Mouse (Mus musculus): Measurements from ENCODE around the gene Ino80d. TPM values are rescaled to one million over a fixed set of nuclear protein-coding genes. Genes with fewer than 3 reads are reported as not detected.

Gene Ino80d
- polyA plus RNA-seq, 1 experiment from 2014 or later = 2.8 TPM

DNA sequence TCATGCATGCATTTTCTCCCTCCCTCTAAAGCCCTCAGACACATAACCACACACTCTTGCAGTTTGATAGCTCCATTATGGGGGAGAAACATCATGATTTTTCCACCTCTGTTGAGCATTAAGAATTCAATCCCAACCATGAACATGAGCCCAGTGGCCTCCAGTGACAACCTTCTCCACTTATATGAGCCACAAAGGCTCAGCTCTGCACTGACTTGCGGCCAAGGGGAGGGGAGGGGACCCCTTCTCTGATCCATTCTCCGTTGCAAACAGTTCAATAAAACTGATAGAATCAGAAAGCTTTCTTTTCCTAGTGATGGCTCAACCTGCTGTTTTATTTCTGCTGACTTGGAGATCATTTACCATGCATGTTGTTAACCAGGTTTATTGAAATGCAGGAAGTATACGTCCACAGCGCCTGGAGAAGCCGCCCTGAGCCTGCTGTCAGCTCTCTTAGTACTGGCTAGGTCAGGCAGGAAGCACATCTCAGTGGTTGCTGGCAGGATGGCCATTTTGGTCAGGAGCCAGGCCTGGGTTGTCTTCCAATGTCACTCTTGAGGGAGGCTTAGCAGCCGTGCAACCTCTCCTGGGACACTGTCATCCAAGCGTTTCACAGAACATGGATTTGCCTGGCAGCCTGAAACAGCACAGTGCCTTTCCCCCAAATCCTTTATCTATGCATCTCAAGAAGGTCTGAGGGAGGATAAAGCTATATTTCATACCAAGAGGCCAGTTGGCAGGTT is 163.2 kb downstream of the Ino80d start:
- TF ChIP-seq CTCF (IDR thresholded peaks at IDR 0.05; ENCODE audit: low read depth) (no peak), EP300 (IDR thresholded peaks at IDR 0.05; ENCODE audit: low read depth) (no peak)
- no peak overlapping the region for H3K27ac ChIP-seq (ENCODE audit: low read depth)
- no peak overlapping the region for H3K4me2 ChIP-seq (ENCODE audit: low read depth, low read length)
- H3K9ac ChIP-seq (replicated peaks) = no peak overlapping the region
- 67% methylated on average over 7 of the region's 7 CpGs for WGBS (ENCODE audit: insufficient replicate concordance)
- H3K4me1 ChIP-seq (ENCODE audit: insufficient read depth) = no peaks in the 10 kb centered on the region; the same call in 1 of the 2 replicates
- no peaks in the 10 kb centered on the region for H3K9me3 ChIP-seq (ENCODE audit: low read length)
- ATAC-seq = no peak
- H3K36me3 ChIP-seq (replicated peaks; ENCODE audit: insufficient read depth, low read length) = no peaks in the 10 kb centered on the region
- H3K27me3 ChIP-seq (ENCODE audit: insufficient read depth, low read length) = no peaks in the 10 kb centered on the region
- no peak overlapping the region for H3K4me3 ChIP-seq (ENCODE audit: low read depth, low read length)
- no peak for DNase-seq

DNA sequence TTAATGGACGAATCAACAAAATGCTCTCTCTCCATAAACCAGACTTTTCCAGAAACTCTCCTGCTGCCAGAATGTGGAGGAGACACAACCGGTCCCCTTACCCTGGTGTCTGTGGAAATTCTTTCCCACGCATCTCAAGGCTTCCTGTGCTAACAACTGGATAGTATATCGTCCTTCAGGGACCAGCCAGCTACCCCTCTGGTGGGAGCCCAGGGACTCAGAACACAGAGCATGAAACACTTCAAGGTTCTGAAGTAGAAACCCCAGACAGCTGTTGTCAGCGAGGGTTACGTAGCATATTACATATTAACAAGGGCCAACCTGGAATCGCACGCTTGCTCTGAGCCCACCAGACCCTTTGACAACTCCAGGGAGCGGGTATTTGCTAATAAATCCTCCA is 163.9 kb downstream of the Ino80d start:
- DNase-seq (no peak), ATAC-seq (no peak)
- Histone ChIP-seq H3K36me3 (replicated peaks; ENCODE audit: insufficient read depth, low read length) (no peaks in the 10 kb centered on the region), H3K27ac (ENCODE audit: low read depth) (no peak overlapping the region), H3K27me3 (ENCODE audit: insufficient read depth, low read length) (no peaks in the 10 kb centered on the region), H3K4me3 (ENCODE audit: low read depth, low read length) (no peak overlapping the region), H3K4me2 (ENCODE audit: low read depth, low read length) (no peak overlapping the region), H3K4me1 (ENCODE audit: insufficient read depth) (no peaks in the 10 kb centered on the region; the same call in 1 of the 2 replicates), H3K9ac (replicated peaks) (no peak overlapping the region), H3K9me3 (ENCODE audit: low read length) (no peaks in the 10 kb centered on the region)
- 76% methylated on average over 9 of the region's 9 CpGs for WGBS (ENCODE audit: insufficient replicate concordance)
- no peak for TF ChIP-seq EP300 (IDR thresholded peaks at IDR 0.05; ENCODE audit: low read depth)
- TF ChIP-seq CTCF (IDR thresholded peaks at IDR 0.05; ENCODE audit: low read depth) = no peak

DNA sequence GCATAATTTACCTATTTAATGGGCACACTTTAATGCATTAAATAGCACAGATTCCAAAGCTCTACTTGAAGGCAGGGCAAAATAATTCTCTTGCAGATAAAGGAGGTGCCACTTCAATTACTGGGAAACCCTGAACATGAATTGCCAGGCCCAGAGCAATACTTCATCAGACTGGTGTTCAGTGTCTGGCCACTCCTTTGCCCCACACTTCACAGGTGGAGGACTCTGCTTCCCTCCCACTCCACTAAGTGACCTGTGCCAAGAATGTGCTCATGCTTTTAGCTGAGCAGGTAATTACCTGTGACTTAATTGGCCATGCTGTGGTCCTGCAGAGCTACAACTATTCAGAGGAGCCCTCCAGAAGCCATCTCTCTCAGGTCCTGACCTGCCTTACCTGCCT is 166.7 kb downstream of the Ino80d start:
- H3K4me2 ChIP-seq (ENCODE audit: low read depth, low read length) = no peak overlapping the region
- ATAC-seq = no peak
- no peak overlapping the region for H3K4me3 ChIP-seq (ENCODE audit: low read depth, low read length)
- TF ChIP-seq EP300 (IDR thresholded peaks at IDR 0.05; ENCODE audit: low read depth) = no peak
- no peaks in the 10 kb centered on the region for H3K27me3 ChIP-seq (ENCODE audit: insufficient read depth, low read length)
- H3K9me3 ChIP-seq (ENCODE audit: low read length) = no peaks in the 10 kb centered on the region
- H3K27ac ChIP-seq (ENCODE audit: low read depth) = no peak overlapping the region
- DNase-seq = no peak
- no peak overlapping the region for H3K9ac ChIP-seq (replicated peaks)
- H3K4me1 ChIP-seq (ENCODE audit: insufficient read depth) = no peaks in the 10 kb centered on the region; the same call in 1 of the 2 replicates
- H3K36me3 ChIP-seq (replicated peaks; ENCODE audit: insufficient read depth, low read length) = no peaks in the 10 kb centered on the region

DNA sequence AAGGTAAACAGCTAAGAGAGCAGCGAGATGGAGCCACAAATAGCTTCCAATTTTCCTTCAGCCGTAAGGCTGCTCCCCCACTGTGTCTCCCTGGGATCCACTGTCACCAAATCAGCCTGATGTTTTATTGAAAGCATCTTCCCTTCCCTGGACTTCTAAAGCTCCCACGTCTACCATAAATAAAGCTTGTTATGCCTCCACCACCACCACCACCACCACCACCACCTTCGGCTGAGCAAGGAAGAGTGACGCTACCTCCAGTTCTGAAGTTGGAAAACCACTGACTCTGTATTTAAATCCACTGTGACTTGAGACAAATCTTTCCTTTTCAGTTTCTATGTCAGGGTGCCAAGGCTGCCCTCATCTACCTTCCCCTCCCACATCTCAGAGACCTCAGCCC is 167.5 kb downstream of the Ino80d start:
- TF ChIP-seq EP300 (IDR thresholded peaks at IDR 0.05; ENCODE audit: low read depth) (no peak), CTCF (IDR thresholded peaks at IDR 0.05; ENCODE audit: low read depth) (no peak)
- Histone ChIP-seq H3K4me2 (ENCODE audit: low read depth, low read length) (no peak overlapping the region), H3K9ac (replicated peaks) (no peak overlapping the region), H3K27me3 (ENCODE audit: insufficient read depth, low read length) (no peaks in the 10 kb centered on the region), H3K4me3 (ENCODE audit: low read depth, low read length) (no peak overlapping the region), H3K4me1 (ENCODE audit: insufficient read depth) (no peaks in the 10 kb centered on the region; the same call in 1 of the 2 replicates), H3K9me3 (ENCODE audit: low read length) (no peaks in the 10 kb centered on the region), H3K27ac (ENCODE audit: low read depth) (no peak overlapping the region), H3K36me3 (replicated peaks; ENCODE audit: insufficient read depth, low read length) (no peaks in the 10 kb centered on the region)
- WGBS (ENCODE audit: insufficient replicate concordance) = 73% methylated on average over 5 of the region's 5 CpGs
- ATAC-seq = no peak
- no peak for DNase-seq

DNA sequence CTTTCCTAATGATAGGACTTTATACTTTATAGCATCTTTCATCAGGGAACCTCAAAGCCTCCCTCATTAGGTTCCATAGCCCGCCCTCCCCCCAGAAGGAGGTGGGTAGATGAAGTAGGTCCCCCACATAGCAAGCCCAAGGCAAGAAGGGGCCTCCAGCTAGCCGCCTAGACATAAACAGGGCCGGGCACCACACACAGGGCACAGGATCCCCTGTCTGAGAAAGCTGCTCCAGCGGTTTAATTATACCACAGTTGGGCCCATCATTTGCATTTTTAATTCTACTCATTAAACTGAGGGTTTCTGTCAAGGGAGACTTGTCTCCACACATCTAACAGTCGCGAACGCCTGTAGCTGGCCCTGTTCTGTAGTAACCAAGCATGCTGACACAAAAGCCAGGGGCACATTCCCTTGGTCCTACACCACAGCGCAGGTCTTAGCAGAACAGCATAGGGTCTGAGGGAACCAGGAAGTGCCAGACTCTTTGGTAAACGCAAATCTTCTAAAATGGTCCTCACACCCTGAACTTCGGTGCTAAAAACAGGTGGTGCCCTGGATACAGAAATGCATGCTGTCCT is 179.6 kb downstream of the Ino80d start:
- Histone ChIP-seq H3K4me3 (ENCODE audit: low read depth, low read length) (no peak overlapping the region), H3K4me1 (ENCODE audit: insufficient read depth) (no peaks in the 10 kb centered on the region), H3K9me3 (ENCODE audit: low read length) (no peaks in the 10 kb centered on the region), H3K27ac (ENCODE audit: low read depth) (no peak overlapping the region), H3K9ac (replicated peaks) (no peak overlapping the region), H3K27me3 (ENCODE audit: insufficient read depth, low read length) (no peaks in the 10 kb centered on the region), H3K4me2 (ENCODE audit: low read depth, low read length) (no peak overlapping the region), H3K36me3 (replicated peaks; ENCODE audit: insufficient read depth, low read length) (no peaks in the 10 kb centered on the region)
- DNase-seq (no peak), ATAC-seq (no peak)
- TF ChIP-seq EP300 (IDR thresholded peaks at IDR 0.05; ENCODE audit: low read depth) (no peak), CTCF (IDR thresholded peaks at IDR 0.05; ENCODE audit: low read depth) (no peak)
- 79% methylated on average over 10 of the region's 10 CpGs for WGBS (ENCODE audit: insufficient replicate concordance)

DNA sequence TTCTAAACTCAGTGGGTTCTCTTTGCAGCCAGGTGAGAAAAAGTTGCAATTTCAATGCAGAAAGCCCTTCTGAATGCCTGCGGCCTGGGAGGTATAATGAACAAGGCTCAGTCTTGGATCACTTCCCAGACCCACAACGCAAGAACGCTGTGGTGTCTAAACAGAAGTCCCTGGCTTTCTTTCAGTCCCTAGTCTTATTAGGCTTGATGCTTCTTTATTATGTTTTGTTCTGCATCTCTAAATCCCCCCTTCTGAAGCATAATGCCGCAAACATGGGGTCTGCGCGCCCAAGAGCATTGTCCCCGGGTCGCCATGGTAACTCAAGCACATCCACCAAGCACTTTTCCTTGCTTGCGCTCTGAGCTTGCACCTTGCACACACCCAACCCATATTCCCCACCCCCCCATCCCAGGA is 180.4 kb downstream of the Ino80d start:
- Histone ChIP-seq H3K9me3 (ENCODE audit: low read length) (no peaks in the 10 kb centered on the region), H3K4me2 (ENCODE audit: low read depth, low read length) (no peak overlapping the region), H3K27me3 (ENCODE audit: insufficient read depth, low read length) (0 out of 2 replicates have a peak, but pooled peaks cover under 1% of the 10 kb centered on the region), H3K27ac (ENCODE audit: low read depth) (no peak overlapping the region), H3K4me1 (ENCODE audit: insufficient read depth) (no peaks in the 10 kb centered on the region), H3K9ac (replicated peaks) (no peak overlapping the region), H3K36me3 (replicated peaks; ENCODE audit: insufficient read depth, low read length) (no peaks in the 10 kb centered on the region), H3K4me3 (ENCODE audit: low read depth, low read length) (no peak overlapping the region)
- TF ChIP-seq EP300 (IDR thresholded peaks at IDR 0.05; ENCODE audit: low read depth) (no peak), CTCF (IDR thresholded peaks at IDR 0.05; ENCODE audit: low read depth) (no peak)
- DNase-seq (no peak), ATAC-seq (no peak)
- WGBS (ENCODE audit: insufficient replicate concordance) = 79% methylated on average over 9 of the region's 9 CpGs

Data from liver, postnatal 0 days (tissue).